Mouse (Mus musculus): Measurements from ENCODE around the gene Igfbp6.

Igfbp6 gene

GRCm38 (mm10) chr15:102144274-102144711 lies at the start of gene Igfbp6:
Igfbp6 (plus strand) TSS chr15:102144362.
- DNase-seq (ENCODE audit: low read depth): no peak

- no peak for DNase-seq (ENCODE audit: low read depth)
Measured at GRCm38 (mm10) chr15:102094988-102095387, 49.2 kb upstream of the Igfbp6 start.

- DNase-seq (ENCODE audit: low read depth): no peak
Measured at GRCm38 (mm10) chr15:102097147-102097915, 46.8 kb upstream of the Igfbp6 start.

GRCm38 (mm10) chr15:102097991-102098555 lies 46.1 kb upstream of the Igfbp6 start:
- no peak for DNase-seq (ENCODE audit: low read depth)

- DNase-seq (ENCODE audit: low read depth): no peak
Measured at GRCm38 (mm10) chr15:102099260-102099659, 44.9 kb upstream of the Igfbp6 start.

GRCm38 (mm10) chr15:102099771-102100160 lies 44.4 kb upstream of the Igfbp6 start:
- no peak for DNase-seq (ENCODE audit: low read depth)

- peak; percentile 50 for DNase-seq (ENCODE audit: low read depth)
Measured at GRCm38 (mm10) chr15:102100161-102100981, 43.8 kb upstream of the Igfbp6 start, which contains the start of gene Tns2. Tns2 (plus strand) TSS chr15:102100413.

GRCm38 (mm10) chr15:102100996-102101671 lies 43.0 kb upstream of the Igfbp6 start:
- no peak for DNase-seq (ENCODE audit: low read depth)

- no peak for DNase-seq (ENCODE audit: low read depth)
Measured at GRCm38 (mm10) chr15:102101672-102102541, 42.3 kb upstream of the Igfbp6 start.

- no peak for DNase-seq (ENCODE audit: low read depth)
Measured at GRCm38 (mm10) chr15:102102548-102103121, 41.5 kb upstream of the Igfbp6 start.

- DNase-seq (ENCODE audit: low read depth): no peak
Measured at GRCm38 (mm10) chr15:102103371-102103946, 40.7 kb upstream of the Igfbp6 start.

GRCm38 (mm10) chr15:102103947-102104555 lies 40.1 kb upstream of the Igfbp6 start:
- no peak for DNase-seq (ENCODE audit: low read depth)

- DNase-seq (ENCODE audit: low read depth): no peak
Measured at GRCm38 (mm10) chr15:102105360-102105759, 38.8 kb upstream of the Igfbp6 start.

- no peak for DNase-seq (ENCODE audit: low read depth)
Measured at GRCm38 (mm10) chr15:102105764-102106730, 38.1 kb upstream of the Igfbp6 start.

- DNase-seq (ENCODE audit: low read depth): no peak
Measured at GRCm38 (mm10) chr15:102106754-102107456, 37.3 kb upstream of the Igfbp6 start.

GRCm38 (mm10) chr15:102107689-102108573 lies 36.2 kb upstream of the Igfbp6 start:
- peak; percentile 73 for DNase-seq (ENCODE audit: low read depth)

Data from c-Kit-positive CD71-negative TER-119-negative erythroid progenitor cells, embryonic 14.5 days (primary cell).